Mouse (Mus musculus) kidney, embryonic 16.5 days (tissue): Measurements from ENCODE around the gene Slc30a3. TPM values are rescaled to one million over a fixed set of nuclear protein-coding genes. Genes with fewer than 3 reads are reported as not detected.

Experiments used
- ATAC-seq: fragments of 200-750 bp; cut with Nextera tagmentation; 2 replicates; pipeline ENCODE4 v1.8.0; 2017; ENCODE audit warnings: moderate TSS enrichment; ENCODE audit not compliant: low FRiP score, low TSS enrichment
- H3K27ac ChIP-seq: fragments of 300-500 bp; sonication (generic); 2 replicates; pipeline ENCODE4 v1.5.1; 2014; ENCODE audit warnings: low read length
- H3K27me3 ChIP-seq: fragments of 300-500 bp; sonication (generic); 2 replicates; pipeline ENCODE4 v1.6.1; 2014; ENCODE audit warnings: low read length, control low read depth, mixed read lengths; ENCODE audit not compliant: insufficient read depth
- H3K36me3 ChIP-seq: fragments of 300-500 bp; sonication (generic); 2 replicates; pipeline ENCODE4 v1.6.1; 2014; ENCODE audit warnings: low read length, control low read depth, mixed read lengths; ENCODE audit not compliant: insufficient read depth
- H3K4me1 ChIP-seq: fragments of 300-500 bp; sonication (generic); 2 replicates; pipeline ENCODE4 v1.6.1; 2014; ENCODE audit warnings: low read length, control low read depth, mixed read lengths; ENCODE audit not compliant: insufficient read depth
- H3K4me2 ChIP-seq: fragments of 300-500 bp; sonication (generic); replicated peaks from 2 replicates; pipeline ENCODE4 v1.6.1; 2014; ENCODE audit warnings: low read depth, low read length
- H3K4me3 ChIP-seq: fragments of 300-500 bp; sonication (generic); 2 replicates; pipeline ENCODE4 v1.5.1; 2014; ENCODE audit warnings: mild to moderate bottlenecking, low read length
- H3K9ac ChIP-seq: fragments of 300-500 bp; sonication (generic); replicated peaks from 2 replicates; pipeline ENCODE4 v1.6.1; 2014; ENCODE audit warnings: low read length
- H3K9me3 ChIP-seq: fragments of 300-500 bp; sonication (generic); 2 replicates; pipeline ENCODE4 v1.6.1; 2016; ENCODE audit warnings: low read length, control low read depth
- WGBS: fragments of 180-500 bp; shearing (Covaris S2); extraction: QIAGEN DNeasy Blood & Tissue Kit; methylation state at CpG from one replicate; pipeline ENCODE4 v1.1.7; 2014; 5-methylcytosine and 5-hydroxymethylcytosine counted together
- polyA plus RNA-seq: library from polyadenylated mRNA; unstranded; fragments of >200 nt; fragmentation: Nextera tagmentation; extraction: Ambion mirVana; gene quantifications from 2 replicates; pipeline ENCODE4 v1.2.1, GENCODE M21; 2015

Gene Slc30a3
- polyA plus RNA-seq, 1 experiment from 2014 or later: 4.5 TPM

DNA sequence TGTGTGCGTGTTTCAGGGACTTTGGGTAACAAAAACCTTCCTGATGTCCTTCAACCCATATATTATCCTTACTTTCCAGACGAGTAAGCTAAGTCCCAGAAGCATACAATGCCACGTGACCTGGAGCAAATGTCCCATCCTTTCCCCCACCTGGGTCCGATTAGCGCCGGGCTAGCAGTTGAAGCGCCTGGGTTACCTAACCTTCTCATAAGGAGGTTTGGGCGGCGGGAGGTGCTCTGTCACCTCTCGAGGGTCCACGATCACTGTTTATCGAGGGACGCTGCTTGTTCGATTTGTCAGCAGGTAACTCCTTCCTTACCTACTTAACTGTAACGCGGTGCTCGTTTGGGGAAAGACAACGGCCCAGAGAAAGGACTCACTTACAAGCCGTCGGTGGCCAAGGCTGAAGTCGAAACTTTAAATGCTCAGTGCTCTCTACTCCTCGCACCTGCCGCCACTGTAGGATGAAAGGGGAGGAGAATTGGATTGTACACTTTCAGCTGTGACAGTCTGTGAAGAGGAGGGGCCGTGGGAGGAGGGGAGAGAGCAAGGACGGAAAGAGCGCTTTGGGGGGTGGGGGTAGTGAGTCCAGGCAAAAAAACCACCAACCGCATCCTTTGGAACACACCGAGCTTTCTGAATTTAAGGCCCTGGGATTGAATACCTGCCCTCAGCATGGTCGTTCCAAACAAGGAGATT is 13.8 kb downstream of the Slc30a3 start:
- Histone ChIP-seq H3K27me3 (peaks cover 84% of the 10 kb centered on the region), H3K4me3 (peak overlapping the region; percentile 36), H3K4me2 (peak overlapping the region; percentile 57), H3K9ac (no peak overlapping the region), H3K4me1 (peaks cover 27% of the 10 kb centered on the region), H3K27ac (no peak overlapping the region), H3K36me3 (no peaks in the 10 kb centered on the region), H3K9me3 (no peaks in the 10 kb centered on the region)
- ATAC-seq: no peak
- WGBS: 1% methylated on average over 29 of the region's 29 CpGs

DNA sequence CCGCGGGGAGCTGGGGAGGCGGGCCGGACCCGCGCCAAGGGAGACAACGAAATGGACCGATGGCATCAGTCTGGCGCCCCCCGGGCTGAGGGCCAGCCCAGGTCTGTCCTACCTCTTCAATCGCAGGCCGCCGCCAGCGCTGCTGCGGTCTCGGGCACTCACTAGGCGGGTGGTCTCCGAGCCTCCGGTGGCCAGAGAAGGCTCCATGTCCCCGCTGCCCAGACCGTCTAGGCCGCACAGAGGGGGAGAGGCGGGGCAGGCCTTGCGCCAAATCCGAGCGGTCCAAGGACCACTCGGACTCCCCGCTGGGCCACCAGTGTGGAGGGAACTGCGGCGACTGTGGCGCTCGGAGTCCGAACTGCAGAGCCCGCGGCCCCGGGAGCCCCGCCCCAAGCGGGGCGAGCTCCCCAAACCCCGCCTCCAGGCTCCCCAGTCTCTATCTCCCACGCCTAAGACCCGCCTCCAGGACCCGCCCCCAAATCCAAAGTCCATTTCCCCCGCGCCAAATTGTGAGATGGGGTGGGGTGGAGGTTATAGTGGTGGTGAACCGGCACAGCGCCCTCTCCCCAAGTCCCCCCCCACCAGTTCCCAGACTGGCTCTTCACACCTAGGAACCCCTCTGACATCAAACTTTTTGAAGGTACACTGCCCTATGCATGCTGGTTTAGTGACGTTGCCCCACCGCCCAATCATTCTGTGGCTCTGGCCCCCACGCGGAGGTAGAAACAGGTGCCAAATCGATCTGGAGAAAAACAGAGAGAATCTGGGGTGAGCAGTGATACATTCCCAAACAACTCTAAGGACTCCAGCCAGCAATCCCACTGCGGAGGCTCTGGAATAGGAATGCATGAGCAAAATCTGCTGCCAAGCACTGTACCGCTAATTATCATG is 14.6 kb downstream of the Slc30a3 start:
- Histone ChIP-seq H3K27me3 (peaks cover 76% of the 10 kb centered on the region), H3K9ac (peak overlapping the region; percentile 47), H3K4me2 (peak overlapping the region; percentile 57), H3K27ac (no peak overlapping the region), H3K4me1 (peaks cover 27% of the 10 kb centered on the region), H3K36me3 (no peaks in the 10 kb centered on the region), H3K4me3 (peak overlapping the region; percentile 47), H3K9me3 (no peaks in the 10 kb centered on the region)
- WGBS: 1% methylated on average over 49 of the region's 54 CpGs
- ATAC-seq: peak; percentile 60; the same call in 1 of the 2 replicates

DNA sequence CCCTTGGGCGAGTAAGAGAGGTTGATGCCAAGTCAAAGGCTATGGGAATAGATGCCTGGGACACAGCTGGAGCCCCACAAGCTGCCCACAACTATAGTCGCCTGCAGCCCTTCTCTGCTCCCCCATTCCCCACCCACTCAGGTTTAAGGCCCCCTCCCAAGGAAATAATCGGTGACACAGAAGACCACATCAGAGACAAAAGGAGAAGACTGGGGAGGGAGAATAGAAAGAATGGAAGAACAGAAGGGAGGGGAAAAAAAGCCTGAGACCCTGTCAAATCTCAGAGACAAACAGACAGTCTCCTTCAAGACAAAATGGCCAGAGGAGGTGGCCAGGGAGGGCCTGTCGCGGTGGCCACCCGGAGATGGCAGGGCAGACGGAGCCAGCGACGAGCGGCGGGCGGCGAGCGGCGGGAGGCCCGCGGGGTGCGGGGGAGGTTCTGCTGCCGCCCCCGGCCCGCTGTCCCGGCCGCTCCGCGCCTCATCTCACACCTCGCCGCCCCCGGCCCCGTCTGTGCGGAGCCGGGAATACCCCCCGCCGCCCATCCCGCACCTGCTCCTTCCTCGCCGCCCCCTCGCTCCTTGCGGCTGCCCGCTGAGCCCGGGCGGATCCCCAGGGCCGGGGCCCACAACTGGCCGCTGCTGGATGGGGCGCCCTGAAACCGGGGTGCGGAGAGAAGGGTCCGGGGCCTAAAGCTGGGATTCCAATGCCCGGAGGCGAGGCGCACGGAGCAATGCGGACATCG is 15.6 kb downstream of the Slc30a3 start:
- Histone ChIP-seq H3K4me2 (peak overlapping the region; percentile 57), H3K9me3 (no peaks in the 10 kb centered on the region), H3K4me1 (peaks cover 27% of the 10 kb centered on the region), H3K27me3 (peaks cover 75% of the 10 kb centered on the region), H3K9ac (peak overlapping the region; percentile 47), H3K36me3 (no peaks in the 10 kb centered on the region), H3K4me3 (peak overlapping the region; percentile 47), H3K27ac (no peak overlapping the region)
- 2% methylated on average over 35 of the region's 53 CpGs for WGBS
- ATAC-seq: no peak

DNA sequence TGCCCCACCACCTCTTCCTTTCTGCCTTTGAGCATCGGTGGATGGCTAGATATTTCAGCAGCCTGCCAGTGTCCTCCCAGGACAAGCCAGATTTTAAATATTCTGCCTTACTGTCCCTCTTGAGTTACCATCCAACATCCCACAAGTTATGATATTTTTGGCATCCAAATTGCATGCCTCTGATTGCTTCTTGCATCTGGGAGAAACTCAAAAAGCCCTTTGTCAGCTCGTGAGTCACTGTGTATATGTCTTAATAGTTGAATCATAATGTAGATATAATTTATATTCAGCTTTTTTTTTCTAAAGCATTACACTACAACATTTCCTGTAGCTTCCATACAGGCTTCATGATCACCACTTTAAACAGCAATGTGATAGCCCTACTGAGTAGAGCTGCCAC is 20.9 kb downstream of the Slc30a3 start:
- H3K27me3 ChIP-seq: peaks cover 25% of the 10 kb centered on the region

DNA sequence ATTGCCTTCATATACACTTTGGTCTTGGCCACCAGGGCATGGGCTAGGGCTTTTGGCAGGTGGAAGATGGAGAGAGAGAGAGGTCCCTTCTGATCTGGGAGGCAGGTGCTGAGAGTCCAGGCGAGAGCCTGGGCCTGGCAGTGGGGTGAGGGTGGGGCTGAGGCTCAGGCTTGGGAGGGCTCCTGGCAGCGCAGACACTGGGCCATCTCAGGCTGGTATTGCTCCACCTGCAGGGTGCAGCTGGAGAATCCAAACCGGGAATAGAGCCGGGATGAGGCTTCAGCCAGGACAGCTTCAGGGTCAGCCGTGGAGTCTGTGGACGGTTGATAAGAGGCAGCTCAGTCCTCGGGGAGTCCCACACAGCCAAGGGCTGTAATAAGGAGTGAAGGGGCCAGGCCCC is 21.4 kb downstream of the Slc30a3 start:
- H3K4me3 ChIP-seq: no peak overlapping the region
- 34% methylated on average over 7 of the region's 7 CpGs for WGBS
- no peaks in the 10 kb centered on the region for H3K36me3 ChIP-seq
- peaks cover 20% of the 10 kb centered on the region for H3K27me3 ChIP-seq
- H3K9ac ChIP-seq: no peak overlapping the region
- H3K9me3 ChIP-seq: no peaks in the 10 kb centered on the region
- H3K27ac ChIP-seq: no peak overlapping the region
- H3K4me2 ChIP-seq: no peak overlapping the region
- H3K4me1 ChIP-seq: peaks cover 15% of the 10 kb centered on the region
- no peak for ATAC-seq

More for the DNA sequence above, 20.9 kb downstream of the Slc30a3 start:
- Histone ChIP-seq H3K27ac (no peak overlapping the region), H3K4me1 (peaks cover 15% of the 10 kb centered on the region), H3K36me3 (no peaks in the 10 kb centered on the region), H3K4me2 (no peak overlapping the region), H3K4me3 (no peak overlapping the region), H3K9me3 (no peaks in the 10 kb centered on the region), H3K9ac (no peak overlapping the region)
- no peak for ATAC-seq
- WGBS: 73% methylated on average over 2 of the region's 2 CpGs

DNA sequence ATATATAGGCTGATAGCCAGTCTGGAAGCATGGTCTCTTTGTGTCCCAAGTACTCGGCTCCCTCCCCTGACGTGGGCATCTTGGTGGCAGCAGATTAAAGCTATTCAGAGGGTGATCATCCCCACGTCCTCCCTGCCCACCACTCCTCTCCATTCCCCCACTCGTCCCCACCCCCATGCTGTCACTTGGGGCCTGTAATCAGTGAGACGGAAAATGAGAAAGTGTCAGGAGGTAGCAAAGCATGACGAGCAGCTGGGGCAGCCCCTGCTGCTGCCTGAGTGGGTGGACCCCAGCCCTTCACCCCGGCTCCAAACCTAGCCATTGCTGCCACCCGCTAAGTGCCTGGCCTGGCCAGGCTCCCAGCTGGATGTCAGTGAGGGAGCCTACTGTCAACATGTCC is 24.1 kb downstream of the Slc30a3 start:
- H3K27me3 ChIP-seq: peaks cover 3% of the 10 kb centered on the region; the same call in 1 of the 2 replicates
- 0 out of 2 replicates have a peak overlapping the region, but pooled peaks have one; percentile 2 for H3K4me2 ChIP-seq
- peaks cover 2% of the 10 kb centered on the region; the same call in 1 of the 2 replicates for H3K36me3 ChIP-seq
- H3K27ac ChIP-seq: no peak overlapping the region
- H3K9me3 ChIP-seq: no peaks in the 10 kb centered on the region
- H3K4me1 ChIP-seq: peaks cover 15% of the 10 kb centered on the region
- H3K4me3 ChIP-seq: no peak overlapping the region
- 0% methylated on average over 8 of the region's 8 CpGs for WGBS
- ATAC-seq: peak; percentile 72
- H3K9ac ChIP-seq: no peak overlapping the region

DNA sequence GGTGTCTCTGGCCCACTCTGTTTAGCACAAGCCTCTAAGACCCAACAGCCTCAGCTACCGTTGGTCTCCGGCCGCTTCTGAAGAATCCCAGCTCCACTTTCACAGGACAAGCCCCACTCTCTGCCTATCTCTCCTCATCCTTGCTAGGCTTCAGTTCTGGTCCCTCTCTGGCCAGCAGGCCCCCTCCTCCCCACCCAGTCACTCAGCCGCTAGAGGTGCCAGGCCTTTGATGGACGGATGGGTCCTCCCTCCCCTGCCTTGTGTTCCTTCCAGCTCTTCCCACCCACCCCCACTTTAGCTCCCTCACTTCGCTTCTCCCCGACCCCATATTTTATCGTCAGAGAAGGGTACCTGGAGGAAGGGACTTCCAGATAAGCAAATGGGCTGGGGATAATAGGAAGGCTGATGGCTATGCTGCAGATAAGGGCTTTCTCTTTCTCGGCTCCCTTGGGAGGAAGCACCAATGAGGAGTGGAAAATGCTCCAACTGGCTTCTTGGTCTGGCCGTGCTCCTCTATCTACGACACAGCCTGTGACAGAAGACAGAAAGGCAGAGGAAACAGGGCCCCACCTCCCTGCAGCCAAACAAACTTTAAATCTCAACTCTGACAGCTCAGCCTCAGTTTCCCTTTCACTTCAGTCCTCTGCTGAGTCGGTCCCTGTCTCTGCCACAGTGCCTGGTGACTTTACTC is 25.0 kb downstream of the Slc30a3 start:
- H3K4me2 ChIP-seq: peak overlapping the region; percentile 2; the same call in 1 of the 2 replicates
- H3K4me1 ChIP-seq: peaks cover 15% of the 10 kb centered on the region
- no peak overlapping the region for H3K27ac ChIP-seq
- WGBS: 19% methylated on average over 12 of the region's 12 CpGs
- no peak overlapping the region for H3K4me3 ChIP-seq
- peak overlapping the region; percentile 23; the same call in 1 of the 2 replicates for H3K9ac ChIP-seq
- H3K36me3 ChIP-seq: peaks cover 11% of the 10 kb centered on the region
- H3K9me3 ChIP-seq: no peaks in the 10 kb centered on the region
- ATAC-seq: no peak
- peaks cover 2% of the 10 kb centered on the region; the same call in 1 of the 2 replicates for H3K27me3 ChIP-seq

DNA sequence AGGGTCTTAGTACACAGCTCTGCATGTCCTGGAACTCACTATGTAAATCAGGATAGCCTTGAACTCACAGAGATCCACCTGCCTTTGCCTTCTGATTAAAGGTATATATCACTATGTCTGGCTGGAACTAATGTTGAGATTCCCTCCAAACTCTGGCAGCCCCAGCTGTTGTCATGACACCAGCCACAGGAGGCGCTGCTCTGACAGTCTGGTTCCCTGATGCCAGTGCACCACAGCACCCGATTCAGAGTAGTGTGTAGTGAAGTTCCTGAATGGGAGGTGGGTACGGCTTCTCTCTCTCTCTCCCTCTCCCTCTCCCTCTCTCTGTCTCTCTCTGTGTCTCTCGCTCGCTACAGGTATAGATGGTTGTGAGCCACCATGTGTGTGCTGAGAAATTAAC is 25.7 kb downstream of the Slc30a3 start:
- Histone ChIP-seq H3K27me3 (no peaks in the 10 kb centered on the region), H3K4me2 (peak overlapping the region; percentile 2), H3K27ac (no peak overlapping the region), H3K4me3 (no peak overlapping the region), H3K4me1 (peaks cover 15% of the 10 kb centered on the region), H3K36me3 (peaks cover 18% of the 10 kb centered on the region), H3K9ac (peak overlapping the region; percentile 23; the same call in 1 of the 2 replicates), H3K9me3 (no peaks in the 10 kb centered on the region)
- no peak for ATAC-seq
- 10% methylated on average over 5 of the region's 5 CpGs for WGBS

DNA sequence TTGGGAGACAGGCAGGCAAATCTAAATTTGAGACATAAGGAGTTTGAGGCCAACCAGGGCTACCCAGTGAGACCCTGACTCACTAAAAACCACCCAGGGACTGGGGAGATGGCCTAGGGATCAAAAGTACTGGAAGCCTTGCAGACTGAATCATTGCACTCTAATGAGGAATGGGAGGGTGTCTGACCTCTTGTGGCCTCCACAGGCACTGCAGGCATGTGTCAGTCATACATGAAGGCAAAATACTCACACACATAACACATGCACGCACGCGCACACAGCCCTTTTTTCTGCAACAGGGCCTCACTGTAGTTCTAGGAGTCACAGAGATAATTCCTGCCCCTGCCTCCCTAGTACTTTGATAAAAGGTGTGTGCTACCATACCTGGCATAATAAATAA is 26.7 kb downstream of the Slc30a3 start:
- Histone ChIP-seq H3K9ac (no peak overlapping the region), H3K36me3 (peaks cover 25% of the 10 kb centered on the region), H3K4me1 (peaks cover 15% of the 10 kb centered on the region), H3K4me3 (no peak overlapping the region), H3K27me3 (no peaks in the 10 kb centered on the region), H3K4me2 (no peak overlapping the region), H3K27ac (no peak overlapping the region), H3K9me3 (no peaks in the 10 kb centered on the region)
- no peak for ATAC-seq
- WGBS: 75% methylated on average over 3 of the region's 3 CpGs
